Mouse (Mus musculus): ENCODE results near the gene Hmg20a. TPM values are rescaled to one million over a fixed set of nuclear protein-coding genes. Genes with fewer than 3 reads are reported as not detected.

The Hmg20a gene
- total RNA-seq, 1 experiment, result 11.5 TPM

DNA sequence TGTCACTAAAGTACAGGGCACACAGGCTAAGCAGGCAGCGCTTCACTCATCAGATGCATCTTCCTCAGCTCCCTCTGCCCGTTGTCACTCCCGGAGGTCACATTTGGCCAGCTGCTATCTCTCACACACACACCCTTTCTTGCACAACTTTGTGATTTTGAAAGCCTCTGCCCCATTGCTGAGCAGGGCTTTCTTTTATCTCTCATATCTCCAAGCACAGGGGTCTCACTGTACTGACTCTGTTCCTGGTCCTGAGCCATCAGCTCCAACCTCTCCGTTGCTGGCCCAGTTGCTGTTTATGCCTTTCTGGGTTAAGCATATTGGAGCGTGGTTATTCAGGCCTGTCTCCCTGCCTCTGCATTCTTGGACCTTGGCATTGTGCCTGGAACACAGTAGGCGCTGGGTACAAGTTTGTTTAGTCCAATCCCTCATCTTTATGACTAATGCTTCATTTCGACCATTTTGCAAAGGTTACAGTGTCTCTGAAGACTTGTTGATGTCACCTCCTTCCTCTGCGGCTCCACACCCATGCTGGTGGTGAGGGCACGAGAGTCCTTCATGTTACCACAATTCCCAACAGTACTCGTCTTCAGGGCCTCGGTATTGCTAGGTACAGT is 90.5 kb downstream of the Hmg20a start:
- Histone ChIP-seq H3K9ac (ENCODE audit: insufficient read depth, low read depth, low read length, poor library complexity, severe bottlenecking) (no peak overlapping the region), H3K27ac (ENCODE audit: insufficient read depth, low read depth, low read length, poor library complexity, severe bottlenecking) (no peak overlapping the region), H3K4me3 (ENCODE audit: insufficient read depth in 1 of 2, low read depth in 1 of 2, low read length in 2 of 2, poor library complexity in 1 of 2, severe bottlenecking in 1 of 2) (no peak overlapping the region), H3K36me3 (ENCODE audit: control insufficient read depth, insufficient read depth, low read length, poor library complexity, severe bottlenecking) (no peaks in the 10 kb centered on the region), H3K4me1 (ENCODE audit: control insufficient read depth in 2 of 2, insufficient read depth in 2 of 2, low read length in 2 of 2, poor library complexity in 1 of 2) (peaks cover 8 to 9% of the 10 kb centered on the region in 2 experiments; a peak in 3 of 4 replicates), H3K9me3 (ENCODE audit: control insufficient read depth, insufficient read depth, low read depth, low read length) (no peaks in the 10 kb centered on the region)
- no peak for TF ChIP-seq CHD2 (IDR thresholded peaks at IDR 0.05; ENCODE audit: low read depth, low read length)
- TF ChIP-seq ZNF384 (IDR thresholded peaks at IDR 0.05; ENCODE audit: low read depth, low read length), result no peak
- no peak for DNase-seq (ENCODE audit: low read depth, low spot score)
- in situ Hi-C loops (cut with MboI; ENCODE audit: low sequenced_read_pairs in 2 of 2, unreplicated experiment in 2 of 2), result no loop called here

- H3K4me1 ChIP-seq (ENCODE audit: control insufficient read depth in 2 of 2, insufficient read depth in 2 of 2, low read length in 2 of 2, poor library complexity in 1 of 2), result peaks cover 5 to 9% of the 10 kb centered on the region in 2 experiments; a peak in 2 of 4 replicates
- H3K36me3 ChIP-seq (ENCODE audit: control insufficient read depth, insufficient read depth, low read length, poor library complexity, severe bottlenecking), result no peaks in the 10 kb centered on the region
- no peak overlapping the region for H3K27ac ChIP-seq (ENCODE audit: insufficient read depth, low read depth, low read length, poor library complexity, severe bottlenecking)
- TF ChIP-seq ZNF384 (IDR thresholded peaks at IDR 0.05; ENCODE audit: low read depth, low read length) (no peak), ZC3H11A (IDR thresholded peaks at IDR 0.05; ENCODE audit: borderline replicate concordance, low read depth, low read length) (no peak), HCFC1 (IDR thresholded peaks at IDR 0.05; ENCODE audit: borderline replicate concordance, insufficient read depth, low read length) (no peak), CHD2 (IDR thresholded peaks at IDR 0.05; ENCODE audit: low read depth, low read length) (no peak), MAFK (IDR thresholded peaks at IDR 0.05; ENCODE audit: insufficient read depth, low read depth, low read length) (no peak)
- DNase-seq (ENCODE audit: low read depth, low spot score), result no peak
- no peaks in the 10 kb centered on the region for H3K9me3 ChIP-seq (ENCODE audit: control insufficient read depth, insufficient read depth, low read depth, low read length)
- no peak overlapping the region for H3K9ac ChIP-seq (ENCODE audit: insufficient read depth, low read depth, low read length, poor library complexity, severe bottlenecking)
- in situ Hi-C loops (cut with MboI; ENCODE audit: low sequenced_read_pairs in 2 of 2, unreplicated experiment in 2 of 2), result no loop called here
- H3K4me3 ChIP-seq (ENCODE audit: insufficient read depth in 1 of 2, low read depth in 1 of 2, low read length in 2 of 2, poor library complexity in 1 of 2, severe bottlenecking in 1 of 2), result no peak overlapping the region
Observed at GRCm38 (mm10) chr9:56510281-56510680, 91.9 kb downstream of the Hmg20a start.

DNA sequence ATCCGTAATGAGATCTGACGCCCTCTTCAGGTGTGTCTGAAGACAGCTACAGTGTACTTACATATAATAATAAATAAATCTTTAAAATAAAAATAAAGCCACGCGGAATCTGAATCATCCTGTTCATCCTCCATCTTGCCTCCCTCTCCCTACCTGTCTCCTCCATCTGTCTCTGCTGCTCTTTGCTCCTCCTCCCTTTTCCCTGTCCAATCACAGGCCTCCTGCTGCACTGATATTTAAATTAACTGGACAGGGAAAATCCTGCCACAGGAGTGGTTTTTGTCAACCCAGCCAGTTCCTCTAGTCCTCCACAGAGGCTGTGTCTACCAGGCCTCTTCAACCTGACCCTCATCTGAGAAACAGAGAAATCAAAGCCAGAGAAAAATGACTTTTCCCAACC is 94.1 kb downstream of the Hmg20a start:
- DNase-seq (ENCODE audit: low read depth, low spot score), result no peak
- no peak for TF ChIP-seq ZNF384 (IDR thresholded peaks at IDR 0.05; ENCODE audit: low read depth, low read length)
- TF ChIP-seq CHD2 (IDR thresholded peaks at IDR 0.05; ENCODE audit: low read depth, low read length), result no peak
- TF ChIP-seq ZC3H11A (IDR thresholded peaks at IDR 0.05; ENCODE audit: borderline replicate concordance, low read depth, low read length), result no peak
- no peak for TF ChIP-seq HCFC1 (IDR thresholded peaks at IDR 0.05; ENCODE audit: borderline replicate concordance, insufficient read depth, low read length)
- no peak for TF ChIP-seq MAFK (IDR thresholded peaks at IDR 0.05; ENCODE audit: insufficient read depth, low read depth, low read length)
- no peaks in the 10 kb centered on the region for H3K9me3 ChIP-seq (ENCODE audit: control insufficient read depth, insufficient read depth, low read depth, low read length)

GRCm38 (mm10) chr9:56515110-56515509 is 96.7 kb downstream of the Hmg20a start:
- TF ChIP-seq MAFK (IDR thresholded peaks at IDR 0.05; ENCODE audit: insufficient read depth, low read depth, low read length) (no peak), HCFC1 (IDR thresholded peaks at IDR 0.05; ENCODE audit: borderline replicate concordance, insufficient read depth, low read length) (no peak), ZNF384 (IDR thresholded peaks at IDR 0.05; ENCODE audit: low read depth, low read length) (no peak), ZC3H11A (IDR thresholded peaks at IDR 0.05; ENCODE audit: borderline replicate concordance, low read depth, low read length) (no peak), CHD2 (IDR thresholded peaks at IDR 0.05; ENCODE audit: low read depth, low read length) (no peak)
- no peak overlapping the region for H3K4me3 ChIP-seq (ENCODE audit: insufficient read depth in 1 of 2, low read depth in 1 of 2, low read length in 2 of 2, poor library complexity in 1 of 2, severe bottlenecking in 1 of 2)
- in situ Hi-C loops (cut with MboI; ENCODE audit: low sequenced_read_pairs in 2 of 2, unreplicated experiment in 2 of 2), result no loop called here
- DNase-seq (ENCODE audit: low read depth, low spot score), result no peak
- no peaks in the 10 kb centered on the region for H3K9me3 ChIP-seq (ENCODE audit: control insufficient read depth, insufficient read depth, low read depth, low read length)
- H3K27ac ChIP-seq (ENCODE audit: insufficient read depth, low read depth, low read length, poor library complexity, severe bottlenecking), result no peak overlapping the region
- H3K36me3 ChIP-seq (ENCODE audit: control insufficient read depth, insufficient read depth, low read length, poor library complexity, severe bottlenecking), result no peaks in the 10 kb centered on the region
- H3K4me1 ChIP-seq (ENCODE audit: control insufficient read depth in 2 of 2, insufficient read depth in 2 of 2, low read length in 2 of 2, poor library complexity in 1 of 2), result peaks cover 0 to 5% of the 10 kb centered on the region in 2 experiments; a peak in 1 of 4 replicates
- no peak overlapping the region for H3K9ac ChIP-seq (ENCODE audit: insufficient read depth, low read depth, low read length, poor library complexity, severe bottlenecking)

More for the DNA sequence above, 94.1 kb downstream of the Hmg20a start:
- Histone ChIP-seq H3K36me3 (ENCODE audit: control insufficient read depth, insufficient read depth, low read length, poor library complexity, severe bottlenecking) (no peaks in the 10 kb centered on the region), H3K4me1 (ENCODE audit: control insufficient read depth in 2 of 2, insufficient read depth in 2 of 2, low read length in 2 of 2, poor library complexity in 1 of 2) (peaks cover 4 to 5% of the 10 kb centered on the region in 2 experiments; a peak in 2 of 4 replicates), H3K4me3 (ENCODE audit: insufficient read depth in 1 of 2, low read depth in 1 of 2, low read length in 2 of 2, poor library complexity in 1 of 2, severe bottlenecking in 1 of 2) (no peak overlapping the region), H3K27ac (ENCODE audit: insufficient read depth, low read depth, low read length, poor library complexity, severe bottlenecking) (no peak overlapping the region), H3K9ac (ENCODE audit: insufficient read depth, low read depth, low read length, poor library complexity, severe bottlenecking) (no peak overlapping the region)
- in situ Hi-C loops (cut with MboI; ENCODE audit: low sequenced_read_pairs in 2 of 2, unreplicated experiment in 2 of 2), result no loop called here

GRCm38 (mm10) chr9:56516219-56516618 is 97.8 kb downstream of the Hmg20a start:
- no peaks in the 10 kb centered on the region for H3K36me3 ChIP-seq (ENCODE audit: control insufficient read depth, insufficient read depth, low read length, poor library complexity, severe bottlenecking)
- no peak overlapping the region for H3K27ac ChIP-seq (ENCODE audit: insufficient read depth, low read depth, low read length, poor library complexity, severe bottlenecking)
- no peak overlapping the region for H3K9ac ChIP-seq (ENCODE audit: insufficient read depth, low read depth, low read length, poor library complexity, severe bottlenecking)
- no peak for DNase-seq (ENCODE audit: low read depth, low spot score)
- H3K4me3 ChIP-seq (ENCODE audit: insufficient read depth in 1 of 2, low read depth in 1 of 2, low read length in 2 of 2, poor library complexity in 1 of 2, severe bottlenecking in 1 of 2), result no peak overlapping the region
- in situ Hi-C loops (cut with MboI; ENCODE audit: low sequenced_read_pairs in 2 of 2, unreplicated experiment in 2 of 2), result no loop called here
- H3K9me3 ChIP-seq (ENCODE audit: control insufficient read depth, insufficient read depth, low read depth, low read length), result no peaks in the 10 kb centered on the region
- H3K4me1 ChIP-seq (ENCODE audit: control insufficient read depth in 2 of 2, insufficient read depth in 2 of 2, low read length in 2 of 2, poor library complexity in 1 of 2), result peaks cover 0 to 5% of the 10 kb centered on the region in 2 experiments; a peak in 1 of 4 replicates
- TF ChIP-seq MAFK (IDR thresholded peaks at IDR 0.05; ENCODE audit: insufficient read depth, low read depth, low read length) (no peak), HCFC1 (IDR thresholded peaks at IDR 0.05; ENCODE audit: borderline replicate concordance, insufficient read depth, low read length) (no peak), ZC3H11A (IDR thresholded peaks at IDR 0.05; ENCODE audit: borderline replicate concordance, low read depth, low read length) (no peak), CHD2 (IDR thresholded peaks at IDR 0.05; ENCODE audit: low read depth, low read length) (no peak), ZNF384 (IDR thresholded peaks at IDR 0.05; ENCODE audit: low read depth, low read length) (no peak)

Data from ES-E14 (cell line).